Mouse (Mus musculus): ENCODE data around the gene Rab11a.
"Not testable (repeated sequence)": the region's sequence is repeated elsewhere in the genome, so short reads cannot be mapped to it uniquely, and the experiment has no call there.

Rab11a gene

DNA sequence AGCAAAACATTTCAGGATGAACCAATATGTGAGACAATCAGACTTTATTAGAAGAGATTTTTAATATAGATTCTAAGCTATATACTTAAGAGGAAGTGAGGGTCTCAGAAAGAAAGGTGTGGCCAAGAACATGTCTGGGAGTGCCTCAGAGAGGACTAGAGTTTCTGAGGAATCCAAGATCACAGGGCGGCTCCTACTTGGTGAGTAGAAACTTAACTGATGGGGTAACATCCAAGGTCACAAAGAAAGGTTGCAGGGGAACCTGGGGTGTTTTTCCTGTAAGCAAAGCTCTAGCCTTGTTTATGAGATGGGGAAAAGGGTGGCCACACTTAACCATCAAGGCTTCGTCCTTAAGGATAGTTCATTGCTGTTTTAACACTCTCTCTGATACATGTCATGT lies 1.4 kb upstream of the Rab11a start:
- DNase-seq, result no peak

DNA sequence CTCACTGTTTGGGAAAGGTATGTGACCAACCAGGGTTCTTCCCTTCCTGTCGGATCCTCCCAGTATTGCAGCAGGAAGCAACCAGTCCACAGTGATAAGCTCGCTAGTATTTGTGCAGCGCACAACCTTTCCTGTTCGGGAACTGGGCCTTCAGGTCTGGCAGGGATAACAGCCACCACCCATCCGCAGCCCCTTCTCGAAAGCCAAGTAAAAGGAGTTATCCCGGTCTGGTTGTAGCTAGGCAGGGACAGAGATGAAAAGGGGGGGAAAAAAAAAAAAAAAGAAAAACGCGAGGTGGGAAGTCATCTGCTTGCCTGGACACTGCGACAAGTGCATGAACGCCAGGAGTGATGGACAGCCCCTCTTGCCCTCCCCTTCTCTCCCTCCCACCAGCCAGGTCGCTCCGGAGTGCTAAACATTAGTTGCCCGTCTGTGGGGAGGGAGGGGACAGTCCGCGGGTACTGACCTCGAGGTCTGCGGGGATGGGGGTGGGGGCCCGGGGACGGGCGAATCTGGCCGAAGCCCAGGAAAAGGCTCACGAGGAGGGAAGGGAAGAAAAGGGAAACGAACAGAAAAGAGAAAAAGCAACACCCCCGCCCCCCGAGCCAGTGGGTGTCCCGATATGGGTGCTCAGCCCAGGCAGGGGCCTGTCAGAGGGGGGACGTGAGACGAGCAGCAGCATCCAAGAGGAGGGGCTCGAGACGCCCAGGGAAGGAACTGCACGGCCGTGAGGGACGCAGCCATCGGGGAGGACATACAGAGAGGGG lies 736 bp downstream of the Rab11a start:
- DNase-seq, result peak; percentile 74 to 82

DNA sequence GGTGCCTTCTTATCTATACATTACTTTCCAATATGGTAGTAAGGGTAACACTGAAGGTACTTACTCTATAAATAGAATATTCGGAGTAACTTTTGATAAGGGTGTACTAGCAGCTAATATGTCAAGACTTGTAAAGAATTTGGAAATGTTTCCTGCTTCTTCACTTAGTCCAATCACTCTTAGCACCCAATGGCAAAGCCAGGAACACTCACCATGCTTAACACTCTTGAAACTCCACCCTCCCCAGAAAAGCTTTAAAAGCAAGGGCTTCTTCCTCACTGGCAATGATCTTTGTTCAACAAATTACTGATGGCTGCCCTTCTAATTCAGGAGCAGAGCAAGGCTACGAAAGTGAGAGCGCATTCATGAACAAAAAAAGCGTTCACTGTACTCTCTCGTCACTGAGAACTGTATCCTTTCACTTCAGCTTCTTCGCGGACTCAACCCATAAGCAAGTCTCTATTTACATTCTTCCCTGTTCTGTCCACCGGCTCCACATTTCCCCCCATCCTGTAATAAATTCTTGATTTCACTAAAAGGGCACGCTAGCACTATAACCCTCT lies 1.4 kb downstream of the Rab11a start:
- no peak for DNase-seq

DNA sequence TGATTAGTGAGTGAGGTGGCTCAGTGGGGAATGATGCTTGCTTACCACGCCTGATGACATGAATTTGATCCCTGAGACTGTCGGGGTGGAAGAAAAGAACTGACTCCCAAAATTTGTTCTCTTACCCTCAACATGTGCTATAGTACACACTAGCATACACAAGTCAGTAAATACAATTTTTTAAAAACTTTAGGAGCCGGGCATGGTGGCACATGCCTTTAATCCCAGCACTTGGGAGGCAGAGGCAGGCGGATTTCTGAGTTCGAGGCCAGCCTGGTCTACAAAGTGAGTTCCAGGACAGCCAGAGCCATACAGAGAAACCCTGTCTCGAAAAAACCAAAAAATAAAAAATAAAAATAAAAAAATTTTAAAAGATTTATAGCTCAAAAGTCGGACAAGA lies 2.6 kb downstream of the Rab11a start:
- not testable (repeated sequence) for DNase-seq

DNA sequence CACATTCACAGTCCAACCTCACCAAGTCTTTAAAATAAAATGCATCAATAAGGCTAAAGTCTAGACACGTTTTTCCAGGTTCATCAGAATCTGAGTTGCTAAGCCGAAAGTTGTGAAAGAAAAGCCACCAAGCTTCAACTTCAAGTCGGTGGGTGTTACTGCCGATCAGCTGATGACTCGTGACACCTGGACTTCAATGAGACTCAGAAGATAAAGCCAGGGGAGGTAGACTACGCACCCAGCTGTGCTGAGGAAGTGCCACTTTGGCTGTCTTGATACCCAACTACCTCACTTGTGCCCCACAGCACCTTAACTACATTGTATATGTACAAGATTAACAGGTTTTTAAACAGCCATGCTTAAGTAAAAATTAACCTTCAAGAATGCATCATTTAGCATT lies 3.4 kb downstream of the Rab11a start:
- DNase-seq, result no peak

DNA sequence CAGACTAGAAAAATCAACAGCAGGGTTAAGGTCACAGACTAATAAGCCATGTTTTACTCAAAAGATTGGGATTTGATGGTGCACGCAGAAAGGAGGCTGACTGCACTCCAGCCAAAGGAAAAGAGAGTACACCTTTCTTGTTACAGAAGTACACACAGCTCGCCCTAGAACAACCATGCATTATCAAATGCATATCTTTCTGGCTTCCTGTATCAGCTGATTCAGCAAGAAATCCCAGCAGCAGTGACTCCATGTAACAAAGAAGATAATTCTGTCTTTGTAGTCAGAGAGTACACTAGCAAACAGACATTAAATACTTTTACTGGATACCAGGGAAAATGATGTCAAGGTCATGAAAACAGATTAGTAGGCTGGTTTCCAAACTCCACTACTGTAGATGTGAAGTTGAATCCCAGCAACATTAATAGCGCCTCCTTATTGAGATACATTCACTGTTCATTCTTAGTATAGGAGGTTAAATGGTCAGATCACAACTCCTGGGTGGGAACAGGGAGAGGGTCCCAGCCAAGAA lies 6.5 kb downstream of the Rab11a start:
- no peak for DNase-seq

DNA sequence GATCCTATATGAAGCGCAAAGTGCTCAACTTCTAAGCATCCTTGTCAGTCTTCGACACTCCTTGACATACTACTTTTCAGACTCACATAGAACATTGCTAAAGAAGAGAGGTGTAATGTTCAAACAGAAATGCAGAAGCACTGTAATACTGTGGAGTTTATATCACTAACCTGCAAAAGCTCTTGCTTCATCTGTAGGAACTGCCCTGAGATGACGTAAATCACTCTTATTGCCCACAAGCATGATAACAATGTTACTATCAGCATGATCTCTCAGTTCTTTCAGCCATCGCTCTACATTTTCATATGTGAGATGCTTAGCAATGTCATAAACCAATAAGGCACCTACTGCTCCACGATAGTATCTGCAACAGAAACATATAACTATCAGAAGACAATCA lies 11.1 kb downstream of the Rab11a start:
- no peak for DNase-seq

DNA sequence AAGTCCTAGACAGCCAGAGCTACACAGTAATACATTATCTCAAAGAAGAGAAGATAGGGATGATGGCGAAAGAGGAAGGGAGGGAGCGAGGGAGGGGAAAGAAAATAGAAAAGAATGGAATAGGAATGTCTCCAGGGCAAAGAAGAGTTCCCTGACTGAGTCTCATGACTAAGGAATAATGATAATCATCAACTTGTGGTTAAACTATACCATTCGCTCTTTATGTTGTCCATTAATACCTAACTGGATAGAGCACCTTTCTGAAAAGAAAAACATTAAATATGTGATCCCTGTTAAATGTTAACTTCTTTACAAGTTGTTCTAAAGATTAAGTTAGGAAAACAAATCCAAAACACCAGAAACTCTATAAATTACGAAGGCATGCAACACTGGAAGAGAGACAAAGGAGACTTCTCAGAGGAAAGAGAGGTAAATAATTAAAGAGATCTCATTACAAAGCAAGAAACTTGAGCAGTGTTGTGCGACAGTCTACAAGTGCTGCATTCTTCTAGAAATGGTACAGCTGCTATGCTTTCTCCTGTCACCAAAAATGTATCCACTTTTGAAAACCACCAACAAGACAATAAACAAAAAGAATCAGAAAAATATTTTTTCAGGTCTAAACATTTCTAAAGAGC lies 17.9 kb downstream of the Rab11a start:
- DNase-seq, result no peak

DNA sequence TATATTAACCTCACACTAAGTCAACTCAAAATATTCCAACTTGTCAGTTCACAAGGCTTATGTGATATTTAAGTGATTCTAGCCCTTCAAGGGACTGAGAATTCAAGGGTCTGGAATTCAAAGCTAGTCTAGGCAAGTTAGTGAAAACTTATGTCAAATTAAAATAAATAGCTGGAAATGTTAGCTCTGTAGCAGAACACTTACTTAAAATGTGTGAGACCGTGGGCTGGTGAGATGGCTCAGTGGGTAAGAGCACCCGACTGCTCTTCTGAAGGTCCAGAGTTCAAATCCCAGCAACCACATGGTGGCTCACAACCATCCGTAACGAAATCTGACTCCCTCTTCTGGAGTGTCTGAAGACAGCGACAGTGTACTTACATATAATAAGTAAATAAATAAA lies 27.3 kb downstream of the Rab11a start:
- not testable (repeated sequence) for DNase-seq

DNA sequence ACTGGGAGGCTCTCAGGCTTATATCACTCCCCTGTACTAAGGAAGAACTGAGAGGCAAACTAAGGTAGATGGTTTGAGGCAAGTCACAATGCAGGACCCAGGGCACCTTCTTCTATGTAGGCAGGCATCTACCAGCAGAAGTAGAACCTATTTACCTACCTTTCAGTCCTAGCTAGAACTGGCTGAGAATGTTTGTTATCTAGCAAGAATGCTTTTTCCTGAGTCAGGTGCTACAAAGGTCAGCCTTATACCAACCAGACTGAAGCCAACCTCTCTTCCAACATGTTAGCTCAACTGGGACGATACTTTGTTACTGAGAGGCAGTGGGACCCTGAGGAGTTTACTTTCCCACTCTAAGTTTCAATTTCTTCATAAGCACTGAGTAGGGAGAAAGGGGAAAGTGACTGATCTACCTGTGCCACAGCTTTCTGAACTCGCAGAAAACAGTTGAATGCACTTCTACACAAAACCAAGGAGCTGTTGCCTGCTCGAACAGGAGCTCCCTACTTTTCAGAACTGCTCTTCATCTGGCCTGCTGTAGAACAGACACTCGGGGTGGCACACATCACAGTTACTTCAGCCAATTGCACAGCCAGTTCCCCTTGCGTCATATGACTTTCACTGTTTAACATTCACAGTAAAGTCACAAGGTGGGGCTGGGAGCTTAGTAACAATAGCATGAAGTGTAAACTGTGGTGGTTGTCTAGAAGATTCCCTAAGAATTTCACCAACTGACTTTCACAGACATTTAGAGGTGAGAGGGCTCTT lies 33.3 kb downstream of the Rab11a start:
- peak in 1 of 2 experiments; percentile 33 for DNase-seq

DNA sequence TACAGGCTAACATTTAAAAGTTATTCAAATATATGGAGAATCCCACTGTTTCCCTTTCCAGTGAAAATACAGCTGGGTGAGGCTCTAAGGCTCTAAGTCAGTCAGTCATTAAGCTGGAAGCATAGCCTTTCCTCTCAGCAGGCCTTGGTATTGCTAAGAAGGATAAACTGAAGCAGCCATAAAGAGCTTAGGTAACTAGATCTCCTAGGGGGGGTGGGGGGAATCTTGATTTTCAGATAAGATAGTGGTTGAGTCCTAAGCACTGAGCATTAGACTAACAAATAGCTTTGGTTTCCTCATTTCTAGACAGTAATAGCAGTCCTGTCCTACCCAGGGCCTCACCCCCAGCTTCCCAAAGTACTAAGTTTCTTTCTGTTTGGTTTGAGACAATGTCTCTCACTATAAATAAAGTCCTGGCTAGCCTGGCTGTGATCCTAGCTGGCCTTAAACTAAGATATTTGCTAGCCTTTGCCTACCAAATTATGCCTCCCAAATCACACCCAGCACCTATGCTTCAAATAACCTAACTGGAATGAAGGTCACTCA lies 34.1 kb downstream of the Rab11a start:
- DNase-seq, result no peak

DNA sequence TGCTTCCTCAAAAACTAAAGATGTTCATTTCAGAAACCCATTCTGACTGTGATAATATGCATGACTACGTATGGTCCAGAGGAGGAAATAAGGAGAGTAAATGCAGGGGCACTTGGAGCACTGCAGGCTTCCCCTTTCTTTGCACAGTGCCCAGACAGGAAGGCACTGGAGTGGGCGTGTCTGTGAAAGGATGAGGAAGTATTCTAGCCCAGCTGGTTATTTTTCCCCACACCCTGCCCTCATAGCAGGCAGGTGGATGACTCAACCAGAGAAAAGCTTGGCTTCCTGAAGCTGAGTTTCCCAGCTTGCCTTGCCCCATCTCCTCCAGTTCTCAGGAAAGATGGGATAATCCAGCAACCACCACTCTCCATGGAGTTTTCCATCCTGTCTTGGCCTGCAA lies 34.6 kb downstream of the Rab11a start:
- peak; percentile 34 for DNase-seq

DNA sequence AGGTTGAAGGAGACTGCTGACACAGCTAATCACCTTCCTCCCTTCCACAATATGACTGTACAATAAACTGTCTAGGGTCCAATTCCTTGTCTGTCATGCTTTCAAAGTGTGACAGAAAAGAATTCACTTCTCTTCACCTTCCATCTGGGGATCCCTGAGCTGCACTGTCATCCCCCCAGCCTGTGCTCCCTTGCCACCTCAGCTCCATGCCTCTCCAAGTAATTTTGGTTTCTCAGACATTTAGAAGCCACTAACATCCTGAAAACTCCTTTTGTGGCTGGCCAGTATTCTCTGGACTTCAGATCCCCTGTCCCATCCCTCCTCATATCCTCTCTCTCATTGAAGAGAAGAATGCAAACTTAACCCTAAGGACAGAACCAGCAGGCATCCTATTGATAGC lies 35.2 kb downstream of the Rab11a start:
- DNase-seq, result no peak

DNA sequence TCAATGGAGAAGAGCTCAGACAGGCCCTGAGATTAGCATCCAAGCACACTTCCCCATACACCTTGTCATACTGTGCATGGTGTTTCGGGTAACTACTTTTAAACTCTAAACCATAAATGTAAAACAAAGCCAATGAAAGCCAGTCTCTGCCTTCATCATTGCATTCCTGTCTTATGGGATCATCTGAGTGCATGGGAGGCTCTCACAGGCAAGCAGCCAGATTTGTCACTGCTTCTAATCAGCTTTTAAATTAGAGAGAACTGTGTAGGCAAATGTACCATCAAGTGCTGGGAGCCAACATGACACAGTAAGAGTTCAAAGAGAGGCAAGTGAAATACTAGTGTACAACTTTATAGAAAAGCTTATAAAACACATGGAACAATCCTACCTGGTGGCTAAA lies 35.9 kb downstream of the Rab11a start:
- no peak for DNase-seq

DNA sequence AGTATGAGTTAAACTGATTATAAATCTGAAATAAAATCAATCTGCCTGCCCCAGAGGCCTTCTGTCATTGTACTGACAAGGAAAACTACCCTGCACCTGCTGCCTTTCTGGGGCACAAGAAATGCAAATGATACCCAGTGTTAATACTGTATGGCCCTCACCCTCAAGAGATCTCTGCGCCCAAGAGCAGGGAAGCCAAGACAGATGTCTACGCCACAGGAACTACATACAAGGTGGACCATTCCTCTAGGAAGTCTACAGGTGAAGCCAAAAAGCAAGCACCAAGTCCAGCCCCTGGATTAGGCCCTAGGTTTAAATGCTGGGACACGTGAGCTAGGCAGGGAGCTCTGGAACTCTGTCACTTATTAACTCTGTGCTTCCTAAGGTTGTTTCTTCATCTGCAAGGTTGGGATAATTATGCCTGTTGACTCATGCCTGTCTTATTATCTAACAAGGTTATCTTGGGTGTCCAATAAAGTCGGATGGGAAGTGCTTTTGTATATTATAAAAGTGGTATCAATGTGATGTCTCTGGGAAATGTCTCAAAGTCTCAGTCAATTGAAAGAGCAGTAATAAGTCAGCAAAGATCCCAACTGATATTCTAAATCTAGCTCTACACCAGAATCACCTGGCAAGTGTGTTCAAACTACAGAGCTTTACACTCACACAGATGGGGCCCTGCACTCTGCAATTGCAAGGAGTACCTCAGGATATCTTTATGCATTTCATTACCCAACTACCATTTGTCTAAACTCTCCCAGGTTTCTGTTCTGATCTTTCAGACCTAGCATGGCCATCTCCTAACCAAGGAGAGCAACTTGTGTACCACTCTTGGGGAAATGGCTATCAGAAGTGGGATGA lies 36.9 kb downstream of the Rab11a start:
- DNase-seq, result peak; percentile 65 to 87

DNA sequence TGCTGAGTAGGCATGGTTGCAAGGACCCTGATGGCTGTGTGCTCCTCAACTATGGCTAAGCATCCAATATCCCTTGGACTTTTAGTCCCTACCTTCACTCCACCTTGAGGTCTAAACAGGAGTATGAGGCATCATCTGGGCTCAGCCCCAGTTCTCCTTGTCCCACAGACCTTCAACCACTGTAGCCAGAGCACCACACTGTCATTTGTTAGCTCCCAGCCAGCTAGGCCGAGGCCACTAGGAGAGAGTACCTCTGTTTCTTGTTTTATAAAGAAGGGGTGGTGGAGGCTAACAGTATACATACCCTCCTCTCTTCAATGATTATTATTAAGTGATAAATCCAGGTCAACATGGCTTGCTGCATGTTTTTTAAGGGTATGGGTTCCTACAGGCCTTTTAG lies 39.0 kb downstream of the Rab11a start:
- DNase-seq, result no peak

DNA sequence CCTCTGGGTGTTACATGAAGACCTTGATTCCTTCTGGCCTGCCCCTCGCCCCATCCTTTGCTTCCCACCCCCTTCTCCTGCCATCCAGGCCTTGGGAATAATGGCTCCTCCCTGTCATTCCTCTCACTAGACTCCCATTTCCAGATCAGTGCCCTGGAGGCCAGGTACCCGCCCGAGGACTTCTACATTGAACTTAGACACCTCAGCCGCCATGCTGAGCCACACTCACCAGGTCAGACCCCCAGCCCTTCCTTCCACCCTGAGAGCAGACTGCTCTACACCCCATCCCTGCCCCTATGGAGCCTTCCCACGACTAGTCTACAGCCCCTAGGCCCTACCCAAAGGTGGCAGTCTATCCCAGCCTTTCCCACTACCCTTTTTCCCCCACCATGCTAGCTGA lies 39.9 kb downstream of the Rab11a start:
- DNase-seq, result no peak

DNA sequence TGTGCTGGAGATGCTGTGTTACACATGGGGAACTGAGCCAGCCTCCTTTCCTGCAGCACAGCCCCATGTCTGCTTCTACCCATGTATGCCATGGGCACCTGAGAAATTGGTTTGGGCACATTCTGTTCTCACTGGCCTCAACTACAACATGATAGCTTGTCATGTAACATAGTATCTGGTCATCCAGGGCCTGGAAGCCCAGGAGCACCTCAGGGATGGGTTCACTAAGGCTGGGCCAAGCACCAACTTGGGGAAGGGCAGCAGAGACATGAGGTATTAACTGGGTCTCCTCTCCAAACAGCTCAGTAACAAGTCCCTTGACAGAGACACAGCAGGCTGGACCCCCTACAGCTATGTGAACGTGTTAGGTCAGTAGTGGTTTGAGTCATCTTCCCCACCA lies 40.6 kb downstream of the Rab11a start:
- no peak for DNase-seq

DNA sequence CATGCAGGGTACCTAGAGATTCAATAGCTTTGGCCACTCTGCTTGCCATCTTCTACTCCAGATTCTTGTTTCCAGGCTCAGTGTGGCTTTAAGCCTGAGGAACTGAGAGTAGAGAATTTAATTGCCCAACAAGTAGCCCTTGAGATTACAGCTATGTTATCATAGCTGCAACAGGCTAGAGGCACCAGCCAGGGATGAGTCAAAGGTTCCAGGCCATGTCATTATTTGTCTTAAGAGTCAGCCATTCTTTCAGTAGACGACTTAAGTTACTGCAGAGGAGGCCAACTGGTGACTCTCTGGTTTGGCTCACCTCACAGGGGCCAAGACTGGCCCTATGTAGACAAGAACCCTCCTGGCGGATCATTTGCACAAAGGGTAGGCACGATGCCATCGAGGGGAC lies 41.2 kb downstream of the Rab11a start:
- no peak for DNase-seq

DNA sequence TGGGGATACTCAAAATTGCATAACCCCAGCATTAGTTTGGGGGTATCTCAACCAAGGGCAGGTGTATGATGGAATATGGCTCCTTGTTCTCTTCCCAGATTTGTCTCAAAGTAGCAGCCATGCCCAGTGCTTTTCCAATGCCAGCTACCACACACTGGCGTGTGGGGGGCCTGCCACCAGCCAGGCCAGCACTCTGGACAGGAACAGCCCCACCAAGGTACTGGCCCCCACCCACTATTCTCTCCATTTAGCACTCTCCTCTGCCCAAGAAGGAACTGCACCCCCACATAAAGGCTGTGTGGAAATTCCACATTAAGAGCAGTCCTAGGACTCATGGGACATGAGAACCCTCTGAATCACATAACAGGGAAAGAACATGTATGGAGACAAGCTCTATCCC lies 42.3 kb downstream of the Rab11a start:
- DNase-seq, result no peak

DNA sequence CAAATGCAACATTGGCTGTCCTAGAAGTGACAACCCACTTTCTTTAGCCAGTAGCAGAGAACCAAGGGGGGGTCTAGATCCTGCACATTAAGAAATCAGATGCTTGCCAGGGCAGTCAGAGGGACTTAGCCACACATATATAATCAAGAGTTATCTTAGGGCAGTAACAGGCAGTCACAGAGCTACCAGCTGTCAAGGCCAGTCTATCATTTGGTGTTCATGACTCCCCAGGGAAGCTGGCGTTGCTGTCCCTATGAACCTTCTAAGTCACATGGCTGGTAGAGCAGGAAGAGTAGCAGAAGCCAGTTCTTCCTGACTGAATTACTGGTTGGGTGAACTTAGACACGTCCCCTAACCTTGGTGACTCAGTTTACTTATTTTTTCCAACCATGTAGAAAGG lies 44.5 kb downstream of the Rab11a start:
- no peak for DNase-seq

DNA sequence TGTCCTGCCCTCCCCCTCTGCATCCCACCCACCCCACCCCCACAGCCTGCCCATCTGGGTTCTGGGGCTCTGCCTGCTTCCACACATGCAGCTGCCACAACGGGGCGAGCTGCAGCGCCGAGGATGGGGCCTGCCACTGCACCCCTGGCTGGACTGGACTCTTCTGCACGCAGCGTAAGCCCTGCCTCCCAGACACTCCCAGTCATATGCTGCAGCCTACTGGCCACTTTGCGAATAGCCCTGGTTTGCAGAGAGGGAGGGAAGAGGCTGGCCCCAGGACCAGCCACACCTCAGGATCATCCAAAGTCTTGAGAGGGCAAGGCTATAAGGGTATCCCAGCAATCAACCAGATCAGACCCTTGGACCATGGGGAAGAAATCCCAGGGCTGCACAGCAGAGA lies 46.4 kb downstream of the Rab11a start:
- peak; percentile 48 to 80 for DNase-seq

All from kidney, postnatal 36 days (tissue).